Mouse (Mus musculus) spleen, postnatal 14 days (tissue): ENCODE measurements around the gene Sipa1.

ENCODE experiments used
- DNase-seq, 2 experiments: peaks; one replicate each; pipeline ENCODE4 v3.0.0; 2021 to 2022; ENCODE audit warnings: low spot score in 2 of 2

The Sipa1 gene

GRCm38 (mm10) chr19:5607705-5608410 is 55.6 kb downstream of the Sipa1 start:
- no peak for DNase-seq

GRCm38 (mm10) chr19:5606196-5606595 is 57.3 kb downstream of the Sipa1 start:
- no peak for DNase-seq

DNA sequence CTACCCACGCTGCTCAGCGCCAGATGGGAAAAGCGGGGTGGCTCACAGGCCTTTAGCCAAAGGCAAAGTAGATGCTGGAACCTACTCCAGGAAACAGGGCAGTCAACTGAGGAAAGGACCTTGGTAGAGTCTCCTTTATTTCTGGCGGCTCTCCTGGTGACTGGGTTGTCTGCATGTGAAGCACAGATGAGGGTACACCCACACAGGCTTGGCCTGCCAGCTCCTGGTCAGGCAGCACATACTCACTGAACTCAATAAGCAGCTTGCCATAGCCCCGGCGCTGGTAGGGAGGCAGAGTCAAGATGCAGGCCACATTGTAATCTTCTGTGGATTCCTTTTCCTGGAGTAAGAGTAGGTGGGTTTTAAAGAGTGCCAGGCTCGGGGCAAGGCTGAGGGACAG is 58.4 kb downstream of the Sipa1 start:
- no peak for DNase-seq

DNA sequence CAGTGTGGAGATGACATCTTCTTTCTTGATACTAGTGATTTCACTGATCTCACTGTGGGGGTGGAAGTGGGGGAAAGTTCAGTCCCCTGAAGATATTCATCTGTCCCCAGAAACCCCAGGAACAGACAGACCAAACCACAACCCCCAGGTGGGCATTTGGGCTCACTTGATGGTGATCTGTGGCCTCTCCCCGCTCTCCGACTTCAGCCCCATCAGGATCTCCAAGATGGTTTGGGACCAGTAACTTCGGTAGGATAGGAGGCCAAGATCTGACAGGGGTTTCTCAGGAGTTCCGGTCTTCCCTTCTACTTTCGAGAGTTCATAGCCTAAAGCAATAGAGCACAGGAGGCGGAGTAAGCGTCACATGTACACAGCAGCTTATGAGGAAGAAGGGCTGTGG is 59.8 kb downstream of the Sipa1 start:
- DNase-seq = no peak

GRCm38 (mm10) chr19:5601752-5602541 is 61.6 kb downstream of the Sipa1 start, which contains the start of gene Rnaseh2c:
TSS of gene Rnaseh2c (plus strand) at chr19:5601873.
- DNase-seq = peak; percentile 56 to 66
